Mouse (Mus musculus): Measurements from ENCODE around the gene Coil. TPM values are rescaled to one million over a fixed set of nuclear protein-coding genes. Genes with fewer than 3 reads are reported as not detected.

Gene Coil
- total RNA-seq, 2 experiments from 2014 or later = 21.0 to 21.3 TPM

DNA sequence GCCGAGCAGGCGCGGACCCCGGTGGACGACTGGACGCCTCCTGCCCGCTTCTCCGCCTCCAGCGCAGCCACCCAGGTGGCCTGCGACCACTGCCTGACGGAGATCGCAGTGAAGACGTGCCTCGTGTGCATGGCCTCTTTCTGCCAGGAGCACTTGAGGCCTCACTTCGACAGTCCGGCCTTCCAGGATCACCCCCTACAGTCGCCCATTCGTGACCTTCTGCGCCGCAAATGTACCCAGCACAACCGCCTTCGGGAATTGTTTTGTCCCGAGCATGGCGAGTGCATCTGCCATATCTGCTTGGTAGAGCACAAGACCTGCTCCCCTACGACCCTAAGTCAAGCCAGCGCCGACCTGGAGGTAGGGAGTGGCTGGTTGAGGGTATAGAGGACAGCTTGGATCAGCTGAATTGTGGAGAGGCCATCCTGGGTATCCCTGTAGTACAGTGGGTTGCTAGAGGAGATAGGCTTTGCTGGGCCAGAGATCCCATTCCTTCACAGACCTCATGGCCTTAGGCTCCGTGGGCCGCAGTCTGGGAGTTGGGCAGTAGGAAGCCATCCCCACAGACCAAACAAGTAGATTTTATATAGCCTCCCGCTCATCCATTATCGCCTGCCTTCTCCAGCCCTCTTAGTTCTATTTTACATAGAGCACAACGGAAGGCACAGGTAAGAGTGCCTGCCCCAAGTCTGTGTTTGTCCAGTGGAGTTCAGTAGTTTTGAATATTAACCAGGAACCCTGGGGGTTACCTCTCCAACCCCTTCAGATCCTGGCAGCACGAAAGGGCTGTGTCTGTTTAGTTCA lies 29.9 kb downstream of the Coil start:
- intact Hi-C loops (cut with DNase I) = no loop called here
- DNase-seq (ENCODE audit: extremely low spot score in 1 of 2, low spot score in 2 of 2) = no peak

DNA sequence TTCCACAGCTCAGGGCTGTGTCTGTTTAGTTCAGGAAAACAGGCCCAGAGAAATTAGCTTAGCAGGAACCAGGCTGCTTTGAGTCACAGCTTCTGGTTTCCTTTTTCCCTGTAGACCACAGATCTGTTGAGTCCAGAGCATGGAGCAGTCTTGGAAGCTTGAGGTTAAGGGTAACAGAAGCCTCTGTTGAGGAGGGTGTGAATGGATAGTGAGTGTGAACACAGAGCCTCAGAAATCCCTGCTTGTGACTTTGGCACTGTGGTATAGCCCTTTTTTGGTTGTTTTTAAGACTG lies 30.4 kb downstream of the Coil start:
- intact Hi-C loops (cut with DNase I) = no loop called here
- DNase-seq (ENCODE audit: extremely low spot score in 1 of 2, low spot score in 2 of 2) = no peak

DNA sequence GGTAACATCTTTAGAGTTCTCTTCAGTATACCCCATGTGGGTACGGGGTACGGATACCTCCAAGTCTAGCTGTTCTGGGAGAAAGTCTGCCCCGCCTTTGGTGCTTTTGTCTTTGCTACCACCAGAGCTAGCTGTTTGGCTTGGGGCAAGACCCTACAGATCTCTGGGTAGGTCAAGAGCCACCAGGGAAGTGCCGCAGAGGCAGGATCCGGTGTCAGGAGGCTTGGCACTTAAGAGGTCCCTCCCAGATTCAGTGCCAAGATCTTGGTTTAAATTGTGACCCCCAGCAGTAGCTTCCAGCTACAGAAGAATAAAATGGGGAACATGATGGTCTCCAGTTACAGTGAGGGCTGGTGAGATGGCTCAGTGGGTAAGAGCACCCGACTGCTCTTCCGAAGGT lies 31.5 kb downstream of the Coil start:
- intact Hi-C loops (cut with DNase I) = no loop called here
- DNase-seq (ENCODE audit: extremely low spot score in 1 of 2, low spot score in 2 of 2) = no peak

DNA sequence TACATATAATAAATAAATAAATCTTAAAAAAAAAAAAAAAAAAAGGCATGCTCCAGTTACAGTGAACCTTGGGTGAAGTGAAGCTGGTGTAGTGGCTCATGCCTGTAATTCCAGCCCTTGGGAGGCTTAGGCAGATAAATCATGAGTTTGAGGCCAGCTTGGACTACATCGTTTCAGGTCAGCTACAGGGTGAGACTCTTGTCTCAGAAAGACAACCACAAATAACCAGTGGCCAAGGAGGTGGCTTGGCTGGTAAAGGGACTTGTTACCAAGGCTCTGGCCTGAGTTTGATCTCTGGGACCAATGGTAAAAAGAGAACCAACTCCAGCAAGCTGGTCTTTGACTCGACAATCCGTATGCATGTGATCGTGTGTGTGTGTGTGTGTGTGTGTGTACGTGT lies 32.0 kb downstream of the Coil start:
- intact Hi-C loops (cut with DNase I) = no loop called here
- no peak for DNase-seq (ENCODE audit: extremely low spot score in 1 of 2, low spot score in 2 of 2)

DNA sequence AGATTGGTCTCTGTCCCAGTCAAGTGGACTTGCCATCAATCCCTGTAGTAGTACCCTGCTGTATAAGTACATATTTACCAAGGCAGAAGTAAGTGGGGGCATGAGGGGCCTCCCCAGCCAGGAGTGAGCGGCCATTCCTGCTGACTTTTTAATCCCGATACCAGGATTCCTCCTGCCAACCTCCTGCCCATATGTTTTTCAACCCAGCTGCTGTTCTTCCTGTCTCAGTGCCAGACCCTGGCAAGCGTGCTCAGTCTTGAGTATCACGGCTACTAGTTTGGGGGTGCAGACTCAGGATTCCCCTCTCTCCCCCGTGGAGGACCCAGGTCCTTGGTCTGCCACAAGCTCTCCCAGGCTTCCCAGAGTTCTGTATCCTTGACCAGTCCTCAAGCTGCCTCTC lies 32.6 kb downstream of the Coil start:
- DNase-seq (ENCODE audit: extremely low spot score in 1 of 2, low spot score in 2 of 2) = no peak
- intact Hi-C loops (cut with DNase I) = no loop called here

DNA sequence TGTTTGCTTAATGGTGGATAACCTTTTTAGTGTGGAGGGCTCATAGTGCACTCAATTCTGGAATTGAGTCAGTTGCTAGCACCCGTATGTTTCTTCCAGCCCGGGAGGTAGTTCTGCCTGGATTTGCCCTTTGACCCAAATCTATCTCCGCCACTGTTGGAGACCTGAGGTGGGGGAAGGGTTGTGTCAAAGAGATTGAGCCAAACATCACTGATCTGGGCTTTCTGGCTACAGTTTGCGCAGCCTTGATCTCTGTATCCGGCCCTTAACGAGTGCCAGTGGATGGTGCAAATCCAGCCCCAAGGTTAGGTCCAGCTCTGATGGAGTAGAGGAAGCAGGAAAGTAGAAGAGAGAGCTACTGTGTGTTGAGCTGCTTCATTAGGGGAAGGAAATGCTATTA lies 33.0 kb downstream of the Coil start:
- no peak for DNase-seq (ENCODE audit: extremely low spot score in 1 of 2, low spot score in 2 of 2)
- intact Hi-C loops (cut with DNase I) = no loop called here

DNA sequence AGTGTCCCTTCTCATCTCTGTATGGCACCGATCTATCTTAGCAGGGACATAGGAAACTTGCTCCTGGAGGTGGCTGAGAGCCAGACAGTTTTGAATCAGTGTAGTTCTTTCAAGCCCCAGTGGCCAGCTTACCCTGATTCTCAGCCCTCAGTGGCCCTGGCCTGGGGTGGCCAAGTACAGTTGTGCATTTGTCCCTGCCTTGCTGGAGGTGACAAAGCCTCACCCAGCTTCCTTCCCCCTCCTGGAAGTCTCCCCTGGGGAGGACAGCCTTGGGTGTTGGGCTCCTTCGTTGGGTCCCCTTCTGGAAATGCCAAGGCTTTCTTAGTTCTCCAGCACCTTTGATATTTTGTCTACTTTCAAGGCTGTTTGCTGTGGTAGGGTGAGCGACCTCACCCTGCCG lies 33.7 kb downstream of the Coil start:
- intact Hi-C loops (cut with DNase I) = no loop called here
- no peak for DNase-seq (ENCODE audit: extremely low spot score in 1 of 2, low spot score in 2 of 2)

DNA sequence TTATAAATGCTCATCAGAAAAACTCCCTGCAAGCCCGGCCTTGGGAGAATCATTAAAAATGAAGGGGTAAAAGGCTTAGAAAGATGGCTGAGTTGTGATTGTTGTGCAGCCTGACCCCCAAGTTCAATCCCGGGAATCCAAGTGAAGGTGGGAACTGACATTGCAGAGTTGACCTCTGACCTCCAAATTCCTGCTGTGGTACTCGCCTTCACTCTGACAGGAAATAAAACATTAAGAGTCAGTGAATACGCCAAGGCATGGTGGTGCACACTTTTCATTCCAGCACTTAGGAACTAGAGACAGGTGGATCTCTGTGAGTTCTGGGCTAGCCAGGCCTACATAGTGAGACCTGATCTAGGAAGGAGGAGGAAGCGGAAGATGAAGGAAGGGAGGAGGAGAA lies 35.4 kb downstream of the Coil start:
- intact Hi-C loops (cut with DNase I) = no loop called here
- no peak for DNase-seq (ENCODE audit: extremely low spot score in 1 of 2, low spot score in 2 of 2)

DNA sequence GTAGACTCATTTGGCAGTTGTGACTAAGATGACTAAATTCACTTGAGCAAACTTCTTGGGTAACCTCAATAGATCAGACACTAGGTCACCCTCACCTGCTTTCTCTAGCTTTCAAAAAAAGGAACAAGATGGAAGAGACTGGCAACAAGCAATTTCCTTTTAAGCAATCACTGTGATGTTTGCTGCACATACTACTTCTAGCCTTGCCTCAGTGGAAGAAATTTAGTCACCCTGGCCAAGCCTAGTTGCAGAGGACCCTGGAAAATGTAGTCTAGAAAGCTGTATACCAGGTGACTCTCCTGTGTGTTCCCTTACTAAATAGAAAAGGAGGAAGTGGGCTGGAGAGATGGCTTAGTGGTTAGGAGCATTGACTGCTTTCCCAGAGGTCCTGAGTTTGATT lies 36.4 kb downstream of the Coil start:
- DNase-seq (ENCODE audit: extremely low spot score in 1 of 2, low spot score in 2 of 2) = no peak
- intact Hi-C loops (cut with DNase I) = no loop called here

DNA sequence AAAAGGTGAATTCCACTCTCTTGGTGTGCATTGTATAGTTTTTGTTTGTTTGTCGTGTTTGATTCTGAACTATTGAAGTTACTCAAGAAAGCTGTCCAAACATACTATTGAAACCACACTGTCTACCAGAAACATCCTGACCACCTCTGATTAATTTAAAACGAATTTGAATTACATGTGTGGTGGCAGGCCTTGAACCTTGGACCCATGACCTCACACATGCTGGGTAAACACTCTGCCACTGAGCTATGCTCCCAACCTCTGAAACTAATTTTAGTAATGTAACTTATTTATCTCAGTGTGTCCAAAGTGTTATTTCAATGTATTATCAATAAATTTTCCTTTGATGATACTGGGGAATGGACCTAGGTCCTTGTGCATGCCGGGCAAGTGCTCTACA lies 37.5 kb downstream of the Coil start:
- intact Hi-C loops (cut with DNase I) = no loop called here
- DNase-seq (ENCODE audit: extremely low spot score in 1 of 2, low spot score in 2 of 2) = no peak

DNA sequence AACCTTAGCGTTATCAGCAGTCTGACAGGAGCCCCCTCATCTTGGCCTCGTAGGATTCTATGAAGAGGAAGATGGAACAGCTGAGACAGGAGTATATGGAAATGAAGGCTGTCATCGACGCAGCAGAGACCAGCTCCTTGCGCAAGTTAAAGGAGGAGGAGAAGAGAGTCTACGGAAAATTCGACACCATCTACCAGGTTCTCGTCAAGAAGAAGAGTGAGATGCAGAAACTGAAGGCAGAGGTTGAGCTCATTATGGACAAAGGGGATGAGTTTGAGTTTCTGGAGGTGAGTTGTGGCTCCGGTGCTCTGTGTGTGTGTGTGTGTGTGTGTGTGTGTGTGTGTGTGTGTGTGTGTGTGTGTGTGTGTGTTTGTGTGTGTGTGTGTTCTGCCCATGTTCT lies 39.0 kb downstream of the Coil start:
- DNase-seq (ENCODE audit: extremely low spot score in 1 of 2, low spot score in 2 of 2) = no peak
- intact Hi-C loops (cut with DNase I) = no loop called here

DNA sequence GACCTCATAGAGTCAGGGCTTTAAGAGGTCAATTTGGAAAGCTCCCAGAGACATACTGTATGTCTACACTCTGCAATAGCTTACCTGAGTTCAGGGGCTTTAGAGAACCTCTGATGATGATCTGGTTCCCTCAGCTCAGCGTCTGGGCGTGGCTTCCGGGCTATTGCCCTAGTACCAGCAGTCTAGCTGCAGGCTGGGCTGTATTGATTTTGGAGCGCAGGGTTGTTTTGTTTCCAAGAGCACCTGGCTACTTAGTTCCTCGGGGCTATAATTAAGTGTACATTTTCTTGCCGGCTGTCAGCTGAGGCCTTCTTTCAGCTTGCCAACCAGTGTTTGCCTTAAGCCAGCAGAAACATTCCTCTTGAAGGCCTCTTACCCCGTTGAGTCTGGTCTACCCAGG lies 39.4 kb downstream of the Coil start:
- DNase-seq (ENCODE audit: extremely low spot score in 1 of 2, low spot score in 2 of 2) = no peak
- intact Hi-C loops (cut with DNase I) = no loop called here

DNA sequence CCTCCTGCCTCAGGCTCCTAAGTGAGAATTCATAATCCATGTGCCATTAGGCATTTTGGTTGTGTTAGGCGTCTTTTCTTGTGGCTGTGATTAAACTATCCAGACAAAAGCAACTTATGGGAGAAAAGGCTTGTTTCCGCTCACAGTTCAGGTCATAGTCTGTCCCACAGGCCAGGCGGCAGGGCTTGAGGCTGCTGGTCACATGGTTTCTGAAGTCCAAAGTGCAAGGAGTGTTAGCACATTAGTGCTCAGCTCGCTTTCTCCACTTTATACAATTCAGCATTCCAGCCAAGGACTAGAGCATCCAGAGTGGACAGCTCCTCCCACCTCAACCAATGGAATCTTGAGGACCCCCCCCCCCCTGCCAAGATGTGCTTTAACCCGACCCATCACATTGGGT lies 42.2 kb downstream of the Coil start:
- intact Hi-C loops (cut with DNase I) = no loop called here
- DNase-seq (ENCODE audit: extremely low spot score in 1 of 2, low spot score in 2 of 2) = no peak

DNA sequence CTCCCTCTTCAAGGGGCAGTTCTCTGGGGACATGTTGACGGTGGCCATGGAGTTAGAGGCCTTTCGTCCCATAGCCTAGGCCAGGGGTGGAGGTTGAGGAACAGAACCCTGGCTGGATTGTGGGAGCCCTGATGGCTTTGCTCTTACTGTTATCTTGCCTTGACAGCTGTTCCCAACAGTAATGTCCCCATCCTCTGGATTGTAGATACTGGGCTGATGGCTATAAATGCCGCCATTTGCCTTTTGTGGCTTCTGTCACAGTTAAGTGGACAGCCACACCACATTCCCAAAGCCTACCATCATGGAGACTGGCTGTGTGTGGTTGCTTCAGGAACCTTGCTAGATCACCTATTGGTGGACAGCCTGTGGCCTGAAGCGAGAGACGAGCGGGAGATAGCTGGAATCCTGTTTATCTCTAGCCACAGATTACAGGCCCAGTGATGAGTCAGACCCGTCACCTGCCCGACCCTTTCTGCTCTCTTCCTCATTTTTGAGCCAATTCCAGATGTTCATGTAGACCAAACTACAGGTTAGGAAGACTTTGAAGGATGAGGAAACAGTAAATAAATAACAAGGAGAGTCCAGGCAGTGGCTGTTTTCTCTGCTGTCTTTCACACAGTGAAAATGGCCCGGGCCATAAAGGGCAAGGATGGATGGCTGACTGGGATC lies 47.6 kb downstream of the Coil start:
- DNase-seq (ENCODE audit: extremely low spot score in 1 of 2, low spot score in 2 of 2) = no peak
- intact Hi-C loops (cut with DNase I) = no loop called here

DNA sequence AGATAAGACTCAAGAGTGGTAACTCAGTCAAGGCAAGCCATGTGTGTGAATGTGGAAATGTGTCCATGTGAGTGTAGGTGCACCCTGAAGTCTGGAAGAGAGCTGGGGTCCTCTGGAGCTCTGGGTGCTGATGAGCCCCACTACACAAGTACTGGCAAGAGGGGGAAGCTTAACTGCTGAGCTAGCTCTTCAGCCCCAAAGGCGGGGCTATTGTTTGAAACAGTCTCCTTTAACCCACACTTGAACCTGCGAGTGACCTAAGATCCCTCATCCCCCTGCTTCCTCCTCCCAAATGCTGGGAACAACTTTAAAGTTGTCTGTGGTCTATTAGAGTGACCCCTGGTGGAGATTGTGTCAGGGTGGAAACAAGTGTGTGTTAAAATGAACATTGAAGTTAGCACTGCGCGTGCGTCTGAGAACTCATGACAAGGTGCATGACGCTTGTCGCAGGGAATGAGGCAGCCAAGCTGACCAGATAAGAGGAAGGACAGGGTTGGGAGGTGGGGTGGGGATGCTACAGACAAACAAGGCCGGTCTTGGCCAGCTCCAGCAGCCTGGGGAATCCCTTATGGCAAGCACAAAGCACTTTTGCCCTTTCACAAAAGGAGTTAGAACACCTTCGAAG lies 50.7 kb downstream of the Coil start:
- DNase-seq (ENCODE audit: extremely low spot score in 1 of 2, low spot score in 2 of 2) = no peak
- intact Hi-C loops (cut with DNase I) = no loop called here

DNA sequence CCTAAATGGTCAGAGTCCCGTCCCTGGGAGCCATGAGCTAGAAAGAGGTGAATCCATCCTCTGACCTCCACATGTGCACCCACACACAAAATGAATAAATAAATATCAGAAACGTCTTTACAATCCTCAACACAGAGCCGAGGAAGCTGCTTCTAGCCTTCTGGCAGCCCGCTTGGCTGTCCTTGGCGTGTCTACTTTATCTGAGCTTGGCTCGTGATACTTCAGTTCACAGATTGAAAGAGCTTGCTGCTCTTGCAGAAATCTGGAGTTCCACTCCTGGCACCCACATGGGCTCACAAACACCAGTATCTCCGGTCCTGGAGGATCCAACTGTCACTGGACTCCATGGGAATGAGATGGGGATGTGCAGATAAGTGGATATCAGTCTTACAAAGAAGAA lies 51.6 kb downstream of the Coil start:
- intact Hi-C loops (cut with DNase I) = no loop called here
- DNase-seq (ENCODE audit: extremely low spot score in 1 of 2, low spot score in 2 of 2) = no peak

DNA sequence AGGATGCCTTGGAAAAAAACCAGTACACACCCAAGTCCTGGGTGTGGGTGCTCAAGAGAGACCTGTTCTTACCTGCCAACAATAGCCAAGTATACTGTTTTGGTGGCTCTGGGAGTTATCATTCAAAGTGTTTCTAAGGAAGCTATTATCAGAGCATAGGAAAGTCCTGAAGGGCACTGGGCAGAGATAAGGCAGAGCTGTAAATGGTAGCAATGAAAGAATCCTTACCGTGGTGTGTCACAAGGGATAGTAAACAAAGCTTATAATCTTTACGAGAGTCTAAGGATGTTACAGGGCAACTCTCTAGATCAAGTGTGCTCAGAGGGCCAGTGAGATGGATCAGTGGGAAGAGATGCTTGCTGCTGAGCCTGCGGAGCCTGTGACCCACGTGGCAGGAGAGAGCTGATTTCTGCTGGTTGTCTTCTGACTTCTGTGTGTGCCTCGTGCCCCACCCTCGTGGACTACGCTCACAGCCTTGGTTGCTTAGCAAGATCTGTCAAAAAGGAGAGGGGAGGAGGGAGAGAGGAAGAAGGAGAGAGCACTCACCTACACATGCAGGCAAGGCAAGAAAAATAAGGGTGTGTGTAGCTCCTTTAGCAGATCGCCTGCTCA lies 52.2 kb downstream of the Coil start:
- intact Hi-C loops (cut with DNase I) = no loop called here
- DNase-seq (ENCODE audit: extremely low spot score in 1 of 2, low spot score in 2 of 2) = no peak

DNA sequence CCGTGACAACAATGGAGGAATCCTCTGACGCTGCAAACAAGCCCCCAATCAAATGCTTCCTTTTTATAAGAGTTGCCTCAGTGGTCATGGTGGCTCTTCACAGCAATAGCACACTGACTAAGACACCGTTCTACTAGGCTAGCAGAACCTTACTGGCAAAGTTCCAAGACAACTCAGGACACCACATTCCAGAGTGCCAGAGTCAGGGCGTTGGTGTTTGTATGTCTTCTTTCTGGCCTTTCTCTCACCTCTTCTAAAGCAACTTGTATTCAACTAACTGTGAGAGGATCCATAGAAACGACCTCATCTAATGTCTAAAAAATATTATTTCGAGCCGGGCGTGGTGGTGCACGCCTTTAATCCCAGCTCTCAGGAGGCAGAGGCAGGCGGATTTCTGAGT lies 53.4 kb downstream of the Coil start:
- intact Hi-C loops (cut with DNase I) = no loop called here
- DNase-seq (ENCODE audit: extremely low spot score in 1 of 2, low spot score in 2 of 2) = no peak

DNA sequence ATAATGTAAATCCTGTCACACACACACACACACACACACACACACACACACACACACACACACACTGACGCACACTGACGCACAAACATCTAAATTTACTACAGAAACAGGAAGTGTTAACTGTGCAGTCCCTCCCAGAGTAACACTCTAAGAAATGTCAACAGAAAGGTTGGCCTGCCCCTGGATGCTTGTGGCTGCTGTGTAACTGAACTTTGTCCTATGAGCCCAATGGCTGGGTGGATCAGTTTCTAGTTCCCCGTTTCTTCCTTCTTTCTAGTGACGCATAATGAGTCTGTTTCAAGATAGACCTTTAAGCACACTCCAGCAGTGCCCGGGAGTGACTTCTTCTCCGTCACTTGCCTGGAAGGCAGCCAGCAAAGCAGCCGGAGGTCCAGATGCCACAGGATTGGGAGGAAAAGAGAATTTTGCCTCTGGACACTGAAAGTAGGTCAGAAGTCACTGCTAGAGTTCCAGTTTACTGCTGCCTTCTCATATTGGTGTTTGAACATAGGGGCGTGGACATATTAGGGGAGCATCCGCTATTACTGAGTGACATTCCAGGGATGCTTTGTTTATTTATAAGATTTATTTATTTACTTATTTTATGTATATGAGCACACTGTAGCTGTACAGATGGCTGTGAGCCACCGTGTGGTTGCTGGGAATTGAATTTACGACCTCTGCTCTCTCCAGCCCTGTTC lies 54.3 kb downstream of the Coil start:
- DNase-seq (ENCODE audit: extremely low spot score in 1 of 2, low spot score in 2 of 2) = peak; percentile 21 to 92
- intact Hi-C loops (cut with DNase I) = no loop called here

DNA sequence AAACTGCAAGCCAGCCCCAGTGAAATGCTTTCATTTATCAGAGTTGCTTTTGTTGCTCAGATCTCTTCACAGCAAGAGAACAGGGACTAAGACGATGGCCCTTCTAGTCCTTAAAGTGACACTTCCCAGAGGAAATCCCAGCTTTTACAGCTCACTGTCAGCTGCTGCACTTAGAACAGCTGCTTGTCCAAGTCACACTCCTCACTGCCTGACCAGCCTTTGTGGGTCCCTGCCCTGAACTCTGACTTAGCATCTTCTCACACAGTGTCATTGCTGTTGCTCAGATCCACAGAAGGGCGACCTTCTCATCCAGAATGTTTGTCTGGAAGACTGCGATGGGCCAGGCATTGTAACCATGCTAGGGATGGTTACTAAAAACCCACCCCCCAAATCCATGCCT lies 55.6 kb downstream of the Coil start:
- intact Hi-C loops (cut with DNase I) = no loop called here
- DNase-seq (ENCODE audit: extremely low spot score in 1 of 2, low spot score in 2 of 2) = no peak
